Mouse (Mus musculus): ENCODE results near the gene Fam221b. TPM values are rescaled to one million over a fixed set of nuclear protein-coding genes. Genes with fewer than 3 reads are reported as not detected.

Fam221b gene
- polyA plus RNA-seq, 2 experiments = 0.40 to 4.3 TPM

GRCm38 (mm10) chr4:43703851-43704250 lies 34.9 kb upstream of the Fam221b start:
- H3K27me3 ChIP-seq (ENCODE audit: control insufficient read depth, insufficient read depth, low read length) = no peaks in the 10 kb centered on the region
- no peak for TF ChIP-seq POLR2A (IDR thresholded peaks at IDR 0.05; ENCODE audit: borderline replicate concordance, extremely low read depth, insufficient read depth, insufficient read length)
- H3K4me3 ChIP-seq (replicated peaks; ENCODE audit: low read length) = no peak overlapping the region
- no peak overlapping the region for H3K4me2 ChIP-seq (replicated peaks; ENCODE audit: low read depth, low read length, severe bottlenecking)
- no peak overlapping the region for H3K27ac ChIP-seq (replicated peaks; ENCODE audit: low read depth, low read length)
- H3K4me1 ChIP-seq (ENCODE audit: control insufficient read depth, insufficient read depth, low read length) = no peaks in the 10 kb centered on the region
- no peak for DNase-seq (ENCODE audit: low spot score)
- no peaks in the 10 kb centered on the region for H3K9me3 ChIP-seq (ENCODE audit: control insufficient read depth, low read length)
- H3K36me3 ChIP-seq (ENCODE audit: control insufficient read depth, insufficient read depth, low read length) = no peaks in the 10 kb centered on the region
- 81% methylated on average over 8 of the region's 8 CpGs for WGBS
- no peak for ATAC-seq (ENCODE audit: low FRiP score, low read depth)
- H3K9ac ChIP-seq (ENCODE audit: low read depth, low read length, severe bottlenecking) = no peak overlapping the region

- no peak for TF ChIP-seq POLR2A (IDR thresholded peaks at IDR 0.05; ENCODE audit: borderline replicate concordance, extremely low read depth, insufficient read depth, insufficient read length)
- no peak overlapping the region for H3K27ac ChIP-seq (replicated peaks; ENCODE audit: low read depth, low read length)
- H3K4me1 ChIP-seq (ENCODE audit: control insufficient read depth, insufficient read depth, low read length) = no peaks in the 10 kb centered on the region
- no peak overlapping the region for H3K4me2 ChIP-seq (replicated peaks; ENCODE audit: low read depth, low read length, severe bottlenecking)
- no peaks in the 10 kb centered on the region for H3K9me3 ChIP-seq (ENCODE audit: control insufficient read depth, low read length)
- H3K27me3 ChIP-seq (ENCODE audit: control insufficient read depth, insufficient read depth, low read length) = no peaks in the 10 kb centered on the region
- WGBS = 73% methylated on average over 6 of the region's 6 CpGs
- no peaks in the 10 kb centered on the region for H3K36me3 ChIP-seq (ENCODE audit: control insufficient read depth, insufficient read depth, low read length)
- no peak overlapping the region for H3K4me3 ChIP-seq (replicated peaks; ENCODE audit: low read length)
- ATAC-seq (ENCODE audit: low FRiP score, low read depth) (no peak), DNase-seq (ENCODE audit: low spot score) (no peak)
- H3K9ac ChIP-seq (ENCODE audit: low read depth, low read length, severe bottlenecking) = no peak overlapping the region
These were observed 34.5 kb upstream of the Fam221b start for GRCm38 (mm10) chr4:43703439-43703838.

GRCm38 (mm10) chr4:43700707-43701106 lies 31.8 kb upstream of the Fam221b start, which contains the start of gene Olfr70:
Gene Olfr70, minus strand, starts transcription at chr4:43700807.
- no peak within 1 kb of the TSS for H3K9ac ChIP-seq (ENCODE audit: low read depth, low read length, severe bottlenecking)
- no peaks in the 10 kb centered on the region for H3K4me1 ChIP-seq (ENCODE audit: control insufficient read depth, insufficient read depth, low read length)
- no peak within 1 kb of the TSS for H3K4me3 ChIP-seq (replicated peaks; ENCODE audit: low read length)
- no peak within 1 kb of the TSS for H3K4me2 ChIP-seq (replicated peaks; ENCODE audit: low read depth, low read length, severe bottlenecking)
- no peak for DNase-seq (ENCODE audit: low spot score)
- TF ChIP-seq POLR2A (IDR thresholded peaks at IDR 0.05; ENCODE audit: borderline replicate concordance, extremely low read depth, insufficient read depth, insufficient read length) = no peak
- 82% methylated on average over 6 of the region's 6 CpGs for WGBS
- ATAC-seq (ENCODE audit: low FRiP score, low read depth) = no peak
- no peak within 1 kb of the TSS for H3K27ac ChIP-seq (replicated peaks; ENCODE audit: low read depth, low read length)
- H3K9me3 ChIP-seq (ENCODE audit: control insufficient read depth, low read length) = no peaks in the 10 kb centered on the region
- no peaks in the 10 kb centered on the region for H3K36me3 ChIP-seq (ENCODE audit: control insufficient read depth, insufficient read depth, low read length)
- H3K27me3 ChIP-seq (ENCODE audit: control insufficient read depth, insufficient read depth, low read length) = no peaks in the 10 kb centered on the region

- Histone ChIP-seq H3K27ac (replicated peaks; ENCODE audit: low read depth, low read length) (no peak overlapping the region), H3K27me3 (ENCODE audit: control insufficient read depth, insufficient read depth, low read length) (no peaks in the 10 kb centered on the region), H3K4me3 (replicated peaks; ENCODE audit: low read length) (no peak overlapping the region), H3K9me3 (ENCODE audit: control insufficient read depth, low read length) (no peaks in the 10 kb centered on the region), H3K9ac (ENCODE audit: low read depth, low read length, severe bottlenecking) (no peak overlapping the region), H3K4me1 (ENCODE audit: control insufficient read depth, insufficient read depth, low read length) (0 out of 2 replicates have a peak, but pooled peaks cover 3% of the 10 kb centered on the region), H3K36me3 (ENCODE audit: control insufficient read depth, insufficient read depth, low read length) (no peaks in the 10 kb centered on the region), H3K4me2 (replicated peaks; ENCODE audit: low read depth, low read length, severe bottlenecking) (no peak overlapping the region)
- ATAC-seq (ENCODE audit: low FRiP score, low read depth) (no peak), DNase-seq (ENCODE audit: low spot score) (no peak)
- WGBS = 80% methylated on average over 13 of the region's 13 CpGs
- TF ChIP-seq POLR2A (IDR thresholded peaks at IDR 0.05; ENCODE audit: borderline replicate concordance, extremely low read depth, insufficient read depth, insufficient read length) = no peak
These were observed 27.6 kb upstream of the Fam221b start for GRCm38 (mm10) chr4:43696561-43696960.

- TF ChIP-seq POLR2A (IDR thresholded peaks at IDR 0.05; ENCODE audit: borderline replicate concordance, extremely low read depth, insufficient read depth, insufficient read length) = no peak
- ATAC-seq (ENCODE audit: low FRiP score, low read depth) (no peak), DNase-seq (ENCODE audit: low spot score) (no peak)
- no peak overlapping the region for H3K4me2 ChIP-seq (replicated peaks; ENCODE audit: low read depth, low read length, severe bottlenecking)
- 0 out of 2 replicates have a peak overlapping the region, but pooled peaks have one; percentile 16 for H3K9ac ChIP-seq (ENCODE audit: low read depth, low read length, severe bottlenecking)
- no peak overlapping the region for H3K27ac ChIP-seq (replicated peaks; ENCODE audit: low read depth, low read length)
- H3K9me3 ChIP-seq (ENCODE audit: control insufficient read depth, low read length) = no peaks in the 10 kb centered on the region
- peaks cover 8% of the 10 kb centered on the region for H3K36me3 ChIP-seq (ENCODE audit: control insufficient read depth, insufficient read depth, low read length)
- H3K4me1 ChIP-seq (ENCODE audit: control insufficient read depth, insufficient read depth, low read length) = 0 out of 2 replicates have a peak, but pooled peaks cover 3% of the 10 kb centered on the region
- H3K4me3 ChIP-seq (replicated peaks; ENCODE audit: low read length) = no peak overlapping the region
- H3K27me3 ChIP-seq (ENCODE audit: control insufficient read depth, insufficient read depth, low read length) = no peaks in the 10 kb centered on the region
- WGBS = 23% methylated on average over 9 of the region's 9 CpGs
These were observed 26.3 kb upstream of the Fam221b start for GRCm38 (mm10) chr4:43695249-43695671.
